Comparison of ENCODE assay signal across 25 mouse cellular contexts in genomic region chr12:74364477-74364876, GRCm38 (mm10). TPM values are rescaled to one million over a fixed set of nuclear protein-coding genes. Genes with fewer than 3 reads are reported as not detected.
A peak's percentile ranks its signal among the peaks of the same experiment; 100 is the strongest.
DNase-seq lines count a peak whose midpoint lies in the region; ATAC-seq lines count a peak whose summit lies in the region.
"Had no signal": no experiment of that assay in that cellular context is flagged by ENCODE, and none has a peak within 500 bp of the region (broad histone marks: within the 10 kb centered on the region; RNA-seq: fewer than 3 reads in every experiment).

No protein-coding gene starts in this region.

- no peak for DNase-seq in retina, postnatal 1 day
- DNase-seq: adrenal gland, adult 2 months; adrenal gland, adult 8-10 months; adrenal gland, postnatal 10 days; adrenal gland, postnatal 14 days; adrenal gland, postnatal 25 days; adrenal gland, postnatal 36 days; B cell, adult 2 months; cerebellum, adult 11 months; cerebellum, adult 11-12 months; cerebellum, adult 18-20 months had no signal

- ATAC-seq in common myeloid progenitor, adult 5-6 weeks (replicated peaks; ENCODE audit: low read depth, poor library complexity, severe bottlenecking) = peak; percentile 65; the same call in 1 of the 2 replicates
- ATAC-seq in hematopoietic stem cell, adult 5-6 weeks (replicated peaks in 1 of 2; ENCODE audit: insufficient read depth in 1 of 2, low FRiP score in 2 of 2, low TSS enrichment in 1 of 2, low read depth in 1 of 2, poor library complexity in 2 of 2, severe bottlenecking in 2 of 2) = peak; percentile 74 to 92
- no peak for ATAC-seq in inflammation-experienced regulatory T-cells, adult 6 months
- ATAC-seq: activated CD4-positive, CD25-positive, alpha-beta regulatory T cell, adult 4 months; CD4-positive, CD25-positive, alpha-beta regulatory T cell, adult 4 months; Patski had no signal

RNA-seq across cellular contexts. Expression of gene Gm11042, which starts 48.3 kb away (rescaled TPM):
- total RNA-seq in common myeloid progenitor, adult 5-6 weeks (2017) = not detected in 2 replicates
- total RNA-seq in hematopoietic stem cell, adult 5-6 weeks (2017) = not detected in 2 replicates
- polyA plus RNA-seq in inflammation-experienced regulatory T-cells, adult 6 months (2017; shearing (Covaris generic)) = not detected
- total RNA-seq: adrenal gland, adult 18-20 months; adrenal gland, adult 2 months; adrenal gland, adult 8-10 months; adrenal gland, postnatal 10 days; adrenal gland, postnatal 14 days; adrenal gland, postnatal 25 days; adrenal gland, postnatal 36 days; adrenal gland, postnatal 4 days; CH12.LX; ES-E14; G1E; MEL had no signal
- polyA plus RNA-seq: activated CD4-positive, CD25-positive, alpha-beta regulatory T cell, adult 4 months; adrenal gland, adult 2 months; brain, embryonic 14.5 days; C2C12; CD4-positive, CD25-positive, alpha-beta regulatory T cell, adult 4 months; G1E; Patski had no signal
